Mouse (Mus musculus): ENCODE data around the gene Ephb2.

- TF ChIP-seq CTCF (IDR thresholded peaks at IDR 0.05; ENCODE audit: low read depth), result no peak
- no peak for TF ChIP-seq EP300 (IDR thresholded peaks at IDR 0.05; ENCODE audit: low read depth)
These were observed 99.9 kb downstream of the Ephb2 start for GRCm38 (mm10) chr4:136735856-136736255.
